Mouse (Mus musculus): Measurements from ENCODE around the gene Top1.
"Not testable (repeated sequence)": the region's sequence is repeated elsewhere in the genome, so short reads cannot be mapped to it uniquely, and the experiment has no call there.

The Top1 gene

GRCm38 (mm10) chr2:160630872-160631597, 14.7 kb upstream of the Top1 start:
- no peak for ATAC-seq (ENCODE audit: low TSS enrichment)

- ATAC-seq (ENCODE audit: low TSS enrichment): no peak
Measured at GRCm38 (mm10) chr2:160639911-160640717, 5.6 kb upstream of the Top1 start.

GRCm38 (mm10) chr2:160641176-160641575, 4.5 kb upstream of the Top1 start:
- no peak for ATAC-seq (ENCODE audit: low TSS enrichment)

- ATAC-seq (ENCODE audit: low TSS enrichment): peak; percentile 45
Measured at GRCm38 (mm10) chr2:160646144-160646844, 606 bp downstream of the Top1 start.

- 0 out of 2 replicates have a peak, but pooled peaks have one; percentile 24 for ATAC-seq (ENCODE audit: low TSS enrichment)
Measured at GRCm38 (mm10) chr2:160646845-160647178, 1.1 kb downstream of the Top1 start.

GRCm38 (mm10) chr2:160648097-160648496, 2.4 kb downstream of the Top1 start:
- no peak for ATAC-seq (ENCODE audit: low TSS enrichment)

- ATAC-seq (ENCODE audit: low TSS enrichment): no peak
Measured at GRCm38 (mm10) chr2:160649072-160649471, 3.4 kb downstream of the Top1 start.

- no peak for ATAC-seq (ENCODE audit: low TSS enrichment)
Measured at GRCm38 (mm10) chr2:160651165-160651564, 5.5 kb downstream of the Top1 start.

- no peak; the same call in 1 of the 2 replicates for ATAC-seq (ENCODE audit: low TSS enrichment)
Measured at GRCm38 (mm10) chr2:160653218-160653617, 7.5 kb downstream of the Top1 start.

- ATAC-seq (ENCODE audit: low TSS enrichment): no peak
Measured at GRCm38 (mm10) chr2:160655561-160655960, 9.9 kb downstream of the Top1 start.

- ATAC-seq (ENCODE audit: low TSS enrichment): no peak
Measured at GRCm38 (mm10) chr2:160656234-160656633, 10.5 kb downstream of the Top1 start.

GRCm38 (mm10) chr2:160657801-160658442, 12.2 kb downstream of the Top1 start:
- peak; percentile 73 for ATAC-seq (ENCODE audit: low TSS enrichment)

GRCm38 (mm10) chr2:160658811-160659210, 13.1 kb downstream of the Top1 start:
- ATAC-seq (ENCODE audit: low TSS enrichment): no peak

GRCm38 (mm10) chr2:160664421-160664820, 18.7 kb downstream of the Top1 start:
- no peak for ATAC-seq (ENCODE audit: low TSS enrichment)

GRCm38 (mm10) chr2:160664986-160665385, 19.3 kb downstream of the Top1 start:
- ATAC-seq (ENCODE audit: low TSS enrichment): not testable (repeated sequence)

GRCm38 (mm10) chr2:160667259-160667658, 21.6 kb downstream of the Top1 start:
- ATAC-seq (ENCODE audit: low TSS enrichment): no peak

- no peak for ATAC-seq (ENCODE audit: low TSS enrichment)
Measured at GRCm38 (mm10) chr2:160700271-160700670, 54.6 kb downstream of the Top1 start.

GRCm38 (mm10) chr2:160701603-160702002, 55.9 kb downstream of the Top1 start:
- peak; percentile 67; the same call in 1 of the 2 replicates for ATAC-seq (ENCODE audit: low TSS enrichment)

- ATAC-seq (ENCODE audit: low TSS enrichment): no peak
Measured at GRCm38 (mm10) chr2:160702824-160703223, 57.1 kb downstream of the Top1 start.

GRCm38 (mm10) chr2:160707673-160708072, 62.0 kb downstream of the Top1 start:
- ATAC-seq (ENCODE audit: low TSS enrichment): no peak

GRCm38 (mm10) chr2:160715463-160716030, 69.9 kb downstream of the Top1 start:
- no peak for ATAC-seq (ENCODE audit: low TSS enrichment)

GRCm38 (mm10) chr2:160717269-160717668, 71.6 kb downstream of the Top1 start:
- ATAC-seq (ENCODE audit: low TSS enrichment): no peak

All from frontal cortex, adult (tissue).